Mouse (Mus musculus) WW6 (cell line): ENCODE measurements around the gene Pdilt.
"Not testable (repeated sequence)": the region's sequence is repeated elsewhere in the genome, so short reads cannot be mapped to it uniquely, and the experiment has no call there.

ENCODE experiments used
- DNase-seq: peaks from one replicate; pipeline ENCODE4 v3.0.0-alpha.2; 2013; ENCODE audit warnings: low read depth, low spot score

The Pdilt gene

GRCm38 (mm10) chr7:119523389-119523788, at the start of gene Pdilt:
Pdilt (minus strand) TSS chr7:119523489.
- no peak for DNase-seq

DNA sequence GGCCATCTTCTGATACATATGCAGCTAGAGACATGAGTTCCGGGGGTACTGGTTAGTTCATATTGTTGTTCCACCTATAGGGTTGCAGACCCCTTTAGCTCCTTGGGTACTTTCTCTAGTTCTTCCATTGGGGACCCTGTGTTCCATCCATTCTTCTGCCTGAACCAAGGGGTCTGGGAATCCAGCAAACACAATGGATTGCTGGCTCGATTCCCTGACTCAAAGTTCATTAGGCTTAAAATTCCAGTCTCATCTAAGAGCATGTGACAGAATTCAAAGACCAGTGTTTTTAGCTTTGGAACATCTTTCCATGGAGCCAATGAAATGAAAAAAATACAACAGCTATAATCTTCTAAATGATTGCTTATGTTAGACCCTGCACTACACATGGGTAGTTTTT, 39.2 kb upstream of the Pdilt start:
- not testable (repeated sequence) for DNase-seq

- no peak for DNase-seq
These were observed 38.2 kb upstream of the Pdilt start for GRCm38 (mm10) chr7:119561441-119561840.

- DNase-seq: no peak
These were observed 37.2 kb upstream of the Pdilt start for GRCm38 (mm10) chr7:119560452-119560835.

- no peak for DNase-seq
These were observed 36.6 kb upstream of the Pdilt start for GRCm38 (mm10) chr7:119559789-119560451.

GRCm38 (mm10) chr7:119554040-119554439, 30.8 kb upstream of the Pdilt start, which contains the start of gene Acsm2:
Acsm2 (plus strand) TSS chr7:119554340.
- no peak for DNase-seq

- no peak for DNase-seq
These were observed 27.4 kb upstream of the Pdilt start for GRCm38 (mm10) chr7:119550471-119551222.

DNA sequence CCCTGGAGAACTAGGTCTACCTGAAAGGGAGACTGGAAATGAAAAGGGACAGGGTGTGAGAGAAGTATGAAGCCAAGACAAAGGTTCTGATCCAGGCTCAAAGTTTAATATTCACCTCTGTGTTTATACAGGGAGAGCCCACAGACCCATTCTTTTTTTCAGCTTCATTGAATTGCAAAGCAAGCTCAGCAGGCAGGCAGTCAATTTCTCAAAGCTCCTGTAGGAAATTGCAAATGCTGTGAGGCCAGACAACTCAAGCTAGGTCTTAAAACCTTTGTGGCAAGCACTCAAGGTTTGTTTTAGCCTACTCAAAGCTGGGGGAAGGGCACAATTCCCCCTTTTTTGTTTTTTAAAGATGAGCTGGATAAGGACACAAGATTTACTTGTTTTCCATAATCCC, 22.3 kb upstream of the Pdilt start:
- no peak for DNase-seq

- no peak for DNase-seq
These were observed 19.2 kb upstream of the Pdilt start for GRCm38 (mm10) chr7:119542445-119542844.

DNA sequence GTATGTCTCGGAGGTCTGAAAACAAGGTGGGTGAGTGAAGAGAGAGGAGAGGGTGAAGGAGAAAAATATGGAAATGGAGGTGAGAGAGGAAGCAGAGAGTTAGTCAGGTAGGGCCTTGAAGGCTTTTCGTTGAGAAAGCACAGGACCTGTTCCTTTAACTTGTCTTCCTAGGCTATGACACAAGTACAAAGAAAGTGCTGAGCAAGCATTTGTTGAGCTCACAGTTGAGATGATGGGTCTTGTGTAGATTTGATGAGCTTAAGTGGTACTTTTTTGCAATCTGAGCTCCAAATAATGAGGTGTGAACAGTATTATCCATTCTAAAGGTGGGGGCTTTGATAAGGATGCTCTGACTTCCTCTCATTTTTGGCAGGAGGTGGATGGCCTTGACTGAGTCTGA, 11.1 kb upstream of the Pdilt start:
- no peak for DNase-seq

DNA sequence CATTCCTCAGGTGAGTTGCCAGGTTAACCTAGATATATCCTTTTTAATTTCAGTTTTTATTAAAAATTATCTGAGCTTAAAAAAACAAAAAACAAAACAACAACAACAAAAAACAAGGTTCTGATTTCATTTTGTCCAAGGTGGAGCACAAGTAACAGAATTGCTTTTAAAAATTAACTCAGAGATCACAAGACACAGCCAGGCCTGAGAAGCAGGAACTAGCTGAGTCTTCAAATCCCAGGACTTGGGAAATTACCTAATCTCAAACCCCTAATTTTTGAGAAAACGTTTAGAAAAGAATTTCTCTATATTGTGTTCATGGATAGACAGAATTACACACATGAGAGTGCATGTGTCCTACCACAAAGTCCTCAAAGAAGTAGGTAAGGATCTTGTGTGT, 9.6 kb upstream of the Pdilt start:
- DNase-seq: no peak

GRCm38 (mm10) chr7:119528617-119529016, 5.3 kb upstream of the Pdilt start:
- no peak for DNase-seq

- no peak for DNase-seq
These were observed 4.3 kb upstream of the Pdilt start for GRCm38 (mm10) chr7:119527548-119527947.

- no peak for DNase-seq
These were observed 3.8 kb upstream of the Pdilt start for GRCm38 (mm10) chr7:119527135-119527534.

DNA sequence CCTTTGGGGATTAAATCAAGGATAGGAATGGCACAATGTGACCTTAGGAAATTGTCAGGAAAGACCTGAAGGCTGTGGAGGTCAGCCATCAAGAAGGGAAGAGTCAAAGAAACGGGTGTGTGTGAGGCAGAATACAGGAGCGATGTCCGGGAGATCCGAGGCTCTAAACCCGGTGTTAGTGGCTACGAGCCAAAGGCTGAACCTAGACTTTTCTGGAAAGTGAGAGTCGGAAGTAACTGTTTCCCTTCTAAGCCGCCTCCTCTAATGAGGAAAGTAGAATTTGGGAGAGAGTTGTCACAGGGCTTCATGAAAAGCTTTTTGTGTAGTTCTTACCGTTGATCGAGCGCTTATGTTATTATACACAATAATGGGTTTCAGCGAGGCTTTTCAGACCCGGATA, 3.2 kb upstream of the Pdilt start:
- DNase-seq: no peak

DNA sequence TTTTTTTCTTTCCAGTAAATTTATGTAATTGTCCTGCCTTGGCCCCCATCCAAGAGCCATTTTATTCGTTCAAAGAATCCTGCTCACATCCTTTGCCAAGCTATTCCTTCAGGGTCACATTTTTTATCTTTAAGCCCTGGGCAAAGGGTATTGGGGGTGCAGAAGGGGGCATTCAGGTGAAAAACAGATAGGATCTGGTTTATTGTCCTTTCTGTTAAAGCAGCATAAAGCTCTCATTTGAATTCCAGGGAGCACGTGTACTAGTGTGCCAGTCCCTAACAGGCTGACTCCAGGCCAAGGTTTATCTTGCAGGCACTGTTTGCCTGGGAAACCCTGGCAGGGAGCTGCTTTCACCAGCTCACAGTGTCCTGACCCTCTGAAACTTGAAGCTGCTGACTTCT, 2.6 kb upstream of the Pdilt start:
- DNase-seq: no peak

DNA sequence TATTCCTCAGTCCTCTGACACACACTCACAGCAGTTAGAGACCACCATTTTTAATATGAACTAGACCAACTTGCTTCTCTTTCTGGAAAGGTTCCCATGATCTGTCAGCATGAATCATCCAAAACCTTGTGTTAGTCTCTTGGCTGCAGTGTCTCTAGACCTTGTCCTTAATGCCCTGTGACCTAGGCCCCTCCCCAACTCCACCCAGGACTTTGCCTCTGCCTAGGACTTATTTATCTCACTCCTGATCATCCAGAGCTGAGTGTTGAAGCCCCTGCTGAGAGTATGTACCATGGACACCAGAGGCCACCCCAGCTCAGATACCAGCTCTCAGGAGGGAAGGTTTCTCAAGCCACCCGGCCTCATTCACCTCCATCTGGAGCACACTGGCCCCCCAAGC, 904 bp downstream of the Pdilt start:
- DNase-seq: no peak

- DNase-seq: no peak
These were observed 1.5 kb downstream of the Pdilt start for GRCm38 (mm10) chr7:119521816-119522215.

DNA sequence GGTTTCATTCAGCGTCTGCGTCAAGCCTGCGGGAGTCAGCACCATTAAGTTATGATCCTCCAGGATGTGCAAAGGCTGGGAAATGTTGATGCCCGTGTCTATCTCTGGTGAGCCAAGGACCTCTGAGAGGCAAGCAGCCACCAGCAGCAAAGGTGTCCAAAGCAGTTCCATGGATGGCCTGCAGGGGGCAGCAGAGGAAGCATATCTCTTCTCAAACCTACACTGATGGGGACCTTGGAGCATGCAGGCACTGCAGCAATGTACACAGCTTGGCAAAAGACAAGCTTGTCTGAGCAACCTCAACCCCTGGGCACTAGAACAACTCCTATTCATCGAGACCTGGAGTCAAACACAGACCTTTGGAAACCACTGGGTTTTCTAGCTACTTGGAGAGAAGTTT, 3.6 kb downstream of the Pdilt start:
- peak; percentile 28 for DNase-seq

- DNase-seq: no peak
These were observed 4.1 kb downstream of the Pdilt start, which contains the start of gene Acsm5 for GRCm38 (mm10) chr7:119519163-119519562. Acsm5 (plus strand) TSS chr7:119519463.

- DNase-seq: no peak
These were observed 7.1 kb downstream of the Pdilt start for GRCm38 (mm10) chr7:119516272-119516558.

DNA sequence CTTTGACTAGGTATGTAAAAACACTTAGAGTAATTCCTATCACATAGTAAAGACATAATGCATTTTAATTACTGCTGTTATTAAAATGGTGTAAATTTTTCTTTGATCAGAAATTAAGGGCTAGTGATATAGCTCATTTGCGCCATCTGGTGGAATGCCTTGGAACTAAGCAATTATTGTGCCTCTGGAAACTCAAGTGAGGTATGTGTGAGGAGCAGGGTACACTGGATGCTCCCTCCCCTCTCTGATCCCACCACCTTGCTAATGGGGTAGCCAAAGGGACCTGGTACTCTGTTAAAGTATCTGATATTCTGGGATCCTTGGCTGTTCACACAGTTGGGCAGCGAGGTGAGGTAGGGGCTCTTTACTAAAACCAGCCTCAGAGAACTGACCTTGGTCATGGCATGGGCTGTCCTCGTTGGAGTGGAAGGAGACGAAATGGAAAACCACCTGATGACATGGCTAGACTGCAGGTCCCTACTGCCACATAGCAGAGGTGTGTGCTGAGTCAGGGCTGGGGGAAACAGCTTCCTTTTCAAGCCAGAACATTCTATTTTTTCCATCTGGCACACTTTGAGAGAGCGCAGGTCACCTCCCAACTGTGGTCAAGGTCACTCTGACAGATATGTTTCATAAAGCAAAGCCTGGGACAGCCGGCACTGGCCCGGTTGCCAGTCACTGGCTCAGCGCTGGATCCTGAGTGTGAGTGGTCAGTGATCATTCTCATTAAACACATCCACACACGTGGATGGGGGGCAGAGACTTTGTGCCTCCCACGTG, 7.6 kb downstream of the Pdilt start:
- no peak for DNase-seq

- peak; percentile 38 for DNase-seq
These were observed 10.2 kb downstream of the Pdilt start for GRCm38 (mm10) chr7:119513056-119513455.
